Comparison of ENCODE assay signal across 9 mouse cellular contexts in genomic region chr8:120619235-120620180, GRCm38 (mm10). TPM values are rescaled to one million over a fixed set of nuclear protein-coding genes. Genes with fewer than 3 reads are reported as not detected.
A peak's percentile ranks its signal among the peaks of the same experiment; 100 is the strongest.
DNase-seq lines count a peak whose midpoint lies in the region; ATAC-seq lines count a peak whose summit lies in the region.
"Had no signal": no experiment of that assay in that cellular context is flagged by ENCODE, and none has a peak within 500 bp of the region (broad histone marks: within the 10 kb centered on the region; RNA-seq: fewer than 3 reads in every experiment).

No protein-coding gene starts in this region.

- peak overlapping the region; percentile 69 for H3K27ac ChIP-seq in hindbrain, embryonic 10.5 days
- H3K27ac ChIP-seq in hindbrain, embryonic 16.5 days (ENCODE audit: low read depth, low read length), result no peak overlapping the region

- WGBS in hindbrain, embryonic 10.5 days, result 75% methylated on average over 11 of the region's 11 CpGs
- 66% methylated on average over 11 of the region's 11 CpGs for WGBS in hindbrain, embryonic 16.5 days

- peaks cover 67% of the 10 kb centered on the region for H3K4me1 ChIP-seq in hindbrain, embryonic 10.5 days (replicated peaks)
- H3K4me1 ChIP-seq in hindbrain, embryonic 16.5 days (ENCODE audit: control insufficient read depth, insufficient read depth, low read depth, low read length), result peaks cover 15% of the 10 kb centered on the region

- DNase-seq in hindbrain, embryonic 10.5 days (ENCODE audit: low spot score), result no peak
- peak; percentile 72 for DNase-seq in brain, adult 2 months (ENCODE audit: low read depth, low spot score)
- peak; percentile 32 for DNase-seq in heart, postnatal 4 days
- peak; percentile 31 for DNase-seq in lung, postnatal 25 days (ENCODE audit: low spot score)
- DNase-seq in thymus, postnatal 0 days (ENCODE audit: low spot score), result no peak
- DNase-seq in urinary bladder, adult 18-20 months (ENCODE audit: low spot score in 2 of 2), result no peak
- DNase-seq in kidney, adult 18-20 months, result no peak

- no peak overlapping the region for H3K9ac ChIP-seq in hindbrain, embryonic 16.5 days (ENCODE audit: low read depth, low read length)

- H3K36me3 ChIP-seq in hindbrain, embryonic 10.5 days, result no peaks in the 10 kb centered on the region
- no peaks in the 10 kb centered on the region for H3K36me3 ChIP-seq in hindbrain, embryonic 16.5 days (ENCODE audit: control insufficient read depth, insufficient read depth, low read length)
- H3K36me3 ChIP-seq: G1E had no signal

- H3K4me2 ChIP-seq in hindbrain, embryonic 16.5 days (ENCODE audit: low read length), result no peak overlapping the region

- no peak overlapping the region for H3K4me3 ChIP-seq in hindbrain, embryonic 10.5 days
- H3K4me3 ChIP-seq in hindbrain, embryonic 16.5 days (ENCODE audit: low read length), result no peak overlapping the region

- ATAC-seq in hindbrain, embryonic 16.5 days, result no peak

- H3K27me3 ChIP-seq in hindbrain, embryonic 10.5 days (ENCODE audit: insufficient read depth, poor library complexity, severe bottlenecking), result no peaks in the 10 kb centered on the region
- no peaks in the 10 kb centered on the region for H3K27me3 ChIP-seq in hindbrain, embryonic 16.5 days (replicated peaks; ENCODE audit: control insufficient read depth, insufficient read depth, low read length)

- no peaks in the 10 kb centered on the region for H3K9me3 ChIP-seq in hindbrain, embryonic 10.5 days
- H3K9me3 ChIP-seq in hindbrain, embryonic 16.5 days (ENCODE audit: control insufficient read depth, low read length), result no peaks in the 10 kb centered on the region
- H3K9me3 ChIP-seq: G1E had no signal

RNA-seq across cellular contexts. Expression of gene 1190005I06Rik, which starts 27.9 kb away (rescaled TPM):
- polyA plus RNA-seq in hindbrain, embryonic 10.5 days (2016; fragmentation: Nextera tagmentation; extraction: Ambion mirVana), result 2.8 and 4.7 TPM in 2 replicates
- 18.3 and 20.5 TPM in 2 replicates for polyA plus RNA-seq in hindbrain, embryonic 16.5 days (2015; fragmentation: Nextera tagmentation; extraction: Ambion mirVana)
- total RNA-seq in heart, postnatal 4 days (2021), result 1 to 10 TPM; 7.5 to 9.3 TPM
- polyA plus RNA-seq in thymus, postnatal 0 days (2015; fragmentation: Nextera tagmentation; extraction: Ambion mirVana), result 2.1 TPM in 2 replicates

RNA-seq across cellular contexts. Expression of gene Gins2, which starts 30.4 kb away (rescaled TPM):
- polyA plus RNA-seq in hindbrain, embryonic 10.5 days (2016; fragmentation: Nextera tagmentation; extraction: Ambion mirVana), result 138 and 165 TPM in 2 replicates
- polyA plus RNA-seq in hindbrain, embryonic 16.5 days (2015; fragmentation: Nextera tagmentation; extraction: Ambion mirVana), result 20.6 and 22.0 TPM in 2 replicates
- total RNA-seq in heart, postnatal 4 days (2021), result 10 to 100 TPM; 42.0 to 43.2 TPM
- 60.0 and 77.9 TPM in 2 replicates for polyA plus RNA-seq in thymus, postnatal 0 days (2015; fragmentation: Nextera tagmentation; extraction: Ambion mirVana)

RNA-seq across cellular contexts. Expression of gene Gm27021, which starts 48.4 kb away (rescaled TPM):
- polyA plus RNA-seq in hindbrain, embryonic 10.5 days (2016; fragmentation: Nextera tagmentation; extraction: Ambion mirVana), result 3.2 and 4.0 TPM in 2 replicates
- 6.5 and 7.9 TPM in 2 replicates for polyA plus RNA-seq in hindbrain, embryonic 16.5 days (2015; fragmentation: Nextera tagmentation; extraction: Ambion mirVana)
- total RNA-seq in heart, postnatal 4 days (2021), result not detected
- 1.6 and 2.3 TPM in 2 replicates for polyA plus RNA-seq in thymus, postnatal 0 days (2015; fragmentation: Nextera tagmentation; extraction: Ambion mirVana)
- total RNA-seq: G1E had no signal

RNA-seq across cellular contexts. Expression of gene Cox4i1, which starts 48.5 kb away (rescaled TPM):
- polyA plus RNA-seq in hindbrain, embryonic 10.5 days (2016; fragmentation: Nextera tagmentation; extraction: Ambion mirVana), result 921 and 1,059 TPM in 2 replicates
- polyA plus RNA-seq in hindbrain, embryonic 16.5 days (2015; fragmentation: Nextera tagmentation; extraction: Ambion mirVana), result 1,225 and 1,379 TPM in 2 replicates
- total RNA-seq in heart, postnatal 4 days (2021), result 1,000 to 10,000 TPM; 2,981 to 3,274 TPM
- polyA plus RNA-seq in thymus, postnatal 0 days (2015; fragmentation: Nextera tagmentation; extraction: Ambion mirVana), result 1,161 and 1,200 TPM in 2 replicates

RNA-seq across cellular contexts. Expression of gene Emc8, which starts 48.9 kb away (rescaled TPM):
- polyA plus RNA-seq in hindbrain, embryonic 10.5 days (2016; fragmentation: Nextera tagmentation; extraction: Ambion mirVana), result 312 and 362 TPM in 2 replicates
- polyA plus RNA-seq in hindbrain, embryonic 16.5 days (2015; fragmentation: Nextera tagmentation; extraction: Ambion mirVana), result 118 and 124 TPM in 2 replicates
- total RNA-seq in heart, postnatal 4 days (2021), result 10 to 100 TPM; 78.7 to 82.4 TPM
- polyA plus RNA-seq in thymus, postnatal 0 days (2015; fragmentation: Nextera tagmentation; extraction: Ambion mirVana), result 259 and 294 TPM in 2 replicates

Comparison
In these comparisons a context has a peak if more than half of its experiments do, and no peak if none do; other contexts are left out.
1. DNase-seq: peak in brain, adult 2 months (single experiment), heart, postnatal 4 days (single experiment) and lung, postnatal 25 days (single experiment); none in hindbrain, embryonic 10.5 days (single experiment), thymus, postnatal 0 days (single experiment), urinary bladder, adult 18-20 months (0 of 2) and kidney, adult 18-20 months (single experiment).